Mouse (Mus musculus): ENCODE data around the gene Gna14.

DNA sequence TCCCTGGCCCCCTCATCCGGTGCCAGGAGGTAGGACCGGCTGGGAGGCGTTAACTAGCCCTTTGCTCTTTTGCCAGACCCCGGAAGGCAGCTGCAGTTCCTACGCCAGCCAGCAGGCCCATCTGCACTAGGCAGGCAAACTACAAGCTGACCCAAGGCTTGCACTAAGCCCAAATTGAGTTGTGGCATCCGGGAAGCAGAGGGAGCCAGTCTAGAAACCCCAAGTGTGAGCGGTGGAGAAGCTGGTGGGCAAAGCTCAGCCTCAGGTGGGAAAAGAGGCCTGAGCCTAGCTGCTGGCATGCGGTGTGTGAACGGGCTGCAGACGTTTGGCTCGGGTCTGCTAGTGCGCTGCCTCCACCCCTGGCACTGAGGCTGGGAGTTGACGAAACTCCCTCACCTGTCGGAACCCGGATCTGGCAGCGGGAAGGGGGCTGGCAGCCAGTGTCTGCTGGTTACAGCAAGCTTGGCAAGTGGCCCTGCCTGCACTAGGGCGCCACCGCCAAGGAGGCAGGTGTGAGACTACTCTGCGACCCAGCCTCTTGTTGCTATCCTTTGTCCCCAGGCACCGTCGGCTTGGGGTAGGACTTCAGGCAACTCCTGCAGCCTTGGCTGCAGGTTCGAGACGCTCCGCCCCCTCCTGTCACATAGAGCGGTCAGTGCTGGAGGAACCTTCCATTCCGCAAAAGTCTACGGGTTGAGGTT is at the start of gene Gna14:
- TF ChIP-seq CTCF (IDR thresholded peaks at IDR 0.05; ENCODE audit: control insufficient read depth, insufficient read depth, insufficient read length) (peak; percentile 30), MAX (IDR thresholded peaks at IDR 0.05) (no peak), MYOG (IDR thresholded peaks at IDR 0.05; ENCODE audit: control insufficient read depth, extremely low read depth, insufficient read length) (no peak), CEBPB (IDR thresholded peaks at IDR 0.05; ENCODE audit: low read depth) (no peak), USF1 (IDR thresholded peaks at IDR 0.05; ENCODE audit: low read depth) (no peak)

All from C2C12 (cell line).